Mouse (Mus musculus): Measurements from ENCODE around the gene Kif23.

DNA sequence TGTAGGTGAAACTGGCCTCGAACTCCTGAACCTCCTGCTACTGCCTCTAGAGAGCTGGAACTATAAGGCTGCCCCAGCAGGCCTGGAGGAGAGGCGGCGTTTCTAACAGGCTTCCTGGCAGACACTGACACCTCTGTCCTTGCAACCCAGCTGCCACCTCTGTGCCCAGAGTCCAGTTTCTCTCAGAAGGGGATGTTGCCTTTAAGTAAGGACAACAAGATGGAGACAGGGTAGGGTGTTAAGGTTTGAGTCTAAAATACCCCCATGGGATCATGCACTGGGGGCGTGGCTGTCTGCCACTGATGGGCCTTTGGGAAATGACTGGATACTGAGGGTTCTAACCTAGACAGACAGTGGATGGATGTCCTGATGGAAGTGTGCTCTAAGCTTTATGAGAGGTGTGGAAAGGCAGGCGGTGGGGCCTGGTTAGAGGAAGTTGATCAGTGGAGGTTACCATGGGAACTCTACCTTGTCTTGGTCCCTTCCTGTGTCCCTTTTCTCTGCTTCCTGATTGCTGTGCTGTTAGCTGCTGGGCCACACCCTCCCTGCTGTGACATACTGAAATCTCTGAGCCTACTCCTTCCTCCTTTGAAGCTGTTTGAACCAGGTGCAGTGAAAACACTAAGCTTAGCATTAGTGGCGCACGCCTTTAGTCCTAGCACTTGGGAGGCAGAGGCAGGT lies 36.5 kb upstream of the Kif23 start:
- TF ChIP-seq USF1 (IDR thresholded peaks at IDR 0.05; ENCODE audit: low read depth) (no peak), CTCF (IDR thresholded peaks at IDR 0.05; ENCODE audit: control insufficient read depth, insufficient read depth, insufficient read length) (no peak), MAX (IDR thresholded peaks at IDR 0.05) (no peak)

All from C2C12 (cell line).